Mouse (Mus musculus): Measurements from ENCODE around the gene Hist1h4c.
"Not testable (repeated sequence)": the region's sequence is repeated elsewhere in the genome, so short reads cannot be mapped to it uniquely, and the experiment has no call there.

Gene Hist1h4c

GRCm38 (mm10) chr13:23695514-23695913 is 2.7 kb downstream of the Hist1h4c start, which contains the start of gene Hist1h1t:
Hist1h1t (plus strand) TSS chr13:23695814.
- no peak for DNase-seq (ENCODE audit: low spot score)

- DNase-seq (ENCODE audit: low spot score), result no peak
Measured at GRCm38 (mm10) chr13:23694956-23695355, 3.3 kb downstream of the Hist1h4c start.

- DNase-seq (ENCODE audit: low spot score), result no peak
Measured at GRCm38 (mm10) chr13:23693856-23694440, 4.3 kb downstream of the Hist1h4c start.

- DNase-seq (ENCODE audit: low spot score), result no peak
Measured at GRCm38 (mm10) chr13:23689459-23689858, 8.8 kb downstream of the Hist1h4c start.

- DNase-seq (ENCODE audit: low spot score), result no peak
Measured at GRCm38 (mm10) chr13:23688956-23689355, 9.3 kb downstream of the Hist1h4c start.

- no peak for DNase-seq (ENCODE audit: low spot score)
Measured at GRCm38 (mm10) chr13:23687907-23688306, 10.3 kb downstream of the Hist1h4c start.

DNA sequence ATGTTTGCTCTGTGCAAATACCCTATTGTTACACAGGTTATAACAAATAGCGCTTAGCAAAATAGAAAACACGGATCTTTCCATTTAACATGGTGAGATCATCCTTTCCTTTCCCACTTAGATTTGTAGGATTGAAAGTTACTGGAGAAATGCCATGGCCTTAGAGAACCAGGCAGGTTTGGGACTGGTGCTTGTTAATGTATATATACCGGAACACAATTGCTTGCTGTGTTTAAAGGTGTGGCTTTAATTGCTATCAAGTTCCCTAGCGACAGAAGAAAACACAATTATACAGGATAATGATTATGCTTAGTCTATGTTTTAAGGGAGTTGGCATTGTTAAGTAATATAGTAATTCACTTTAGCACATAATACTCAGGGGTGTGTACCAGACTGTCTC is 11.1 kb downstream of the Hist1h4c start:
- DNase-seq (ENCODE audit: low spot score), result no peak

DNA sequence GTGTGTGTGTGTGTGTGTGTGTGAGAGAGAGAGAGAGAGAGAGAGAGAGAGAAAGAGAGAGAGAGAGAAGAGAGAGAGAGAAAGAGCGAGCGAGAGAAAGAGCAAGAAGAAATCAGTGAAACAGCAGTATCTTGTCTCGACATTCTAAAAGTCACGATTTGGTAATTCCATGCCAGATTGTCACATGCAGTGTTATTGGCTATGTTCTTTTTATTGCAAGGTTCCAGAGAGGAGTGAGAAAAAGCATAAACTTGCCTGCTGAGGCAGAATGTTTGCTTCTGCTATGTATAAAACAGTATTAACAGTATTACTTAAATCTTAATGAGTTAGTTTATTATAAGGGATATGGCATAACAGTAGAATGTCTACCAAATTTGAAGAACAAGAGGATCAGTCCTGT is 12.3 kb downstream of the Hist1h4c start:
- no peak for DNase-seq (ENCODE audit: low spot score)

DNA sequence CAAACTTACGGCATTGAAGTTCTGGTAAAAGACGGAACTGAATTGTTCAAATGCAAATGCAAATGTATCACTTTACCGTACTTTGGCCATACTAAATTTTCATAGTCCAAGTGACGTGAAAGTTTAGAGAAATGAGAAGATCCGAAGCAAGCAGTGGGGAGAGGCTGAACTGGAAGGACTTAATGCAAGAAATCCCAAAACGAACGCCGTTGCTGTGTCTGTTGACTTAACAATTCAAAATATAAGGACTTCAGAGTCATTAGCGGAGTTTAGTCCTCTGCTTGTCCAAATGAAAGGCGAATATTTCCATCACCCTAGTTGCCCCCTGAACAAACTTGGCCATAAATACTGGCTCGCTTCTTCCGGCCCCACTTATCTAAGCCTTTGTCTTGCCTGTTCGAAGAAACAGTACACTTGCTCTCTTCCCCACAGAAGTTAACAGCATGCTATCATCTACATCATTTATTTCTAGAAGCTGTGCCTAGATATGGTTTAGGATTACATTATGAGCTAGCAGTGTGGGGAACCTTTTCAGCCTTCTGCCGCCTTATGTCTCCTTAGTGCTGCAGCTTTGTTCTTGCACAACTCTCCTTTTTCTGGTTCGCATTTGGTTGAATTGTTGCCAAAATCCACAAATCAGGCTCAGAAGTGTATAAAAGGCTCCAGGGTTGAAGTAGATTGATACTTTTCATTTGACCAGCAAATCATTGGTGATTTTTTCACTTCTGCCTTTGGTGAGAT is 13.0 kb downstream of the Hist1h4c start:
- DNase-seq (ENCODE audit: low spot score), result no peak

DNA sequence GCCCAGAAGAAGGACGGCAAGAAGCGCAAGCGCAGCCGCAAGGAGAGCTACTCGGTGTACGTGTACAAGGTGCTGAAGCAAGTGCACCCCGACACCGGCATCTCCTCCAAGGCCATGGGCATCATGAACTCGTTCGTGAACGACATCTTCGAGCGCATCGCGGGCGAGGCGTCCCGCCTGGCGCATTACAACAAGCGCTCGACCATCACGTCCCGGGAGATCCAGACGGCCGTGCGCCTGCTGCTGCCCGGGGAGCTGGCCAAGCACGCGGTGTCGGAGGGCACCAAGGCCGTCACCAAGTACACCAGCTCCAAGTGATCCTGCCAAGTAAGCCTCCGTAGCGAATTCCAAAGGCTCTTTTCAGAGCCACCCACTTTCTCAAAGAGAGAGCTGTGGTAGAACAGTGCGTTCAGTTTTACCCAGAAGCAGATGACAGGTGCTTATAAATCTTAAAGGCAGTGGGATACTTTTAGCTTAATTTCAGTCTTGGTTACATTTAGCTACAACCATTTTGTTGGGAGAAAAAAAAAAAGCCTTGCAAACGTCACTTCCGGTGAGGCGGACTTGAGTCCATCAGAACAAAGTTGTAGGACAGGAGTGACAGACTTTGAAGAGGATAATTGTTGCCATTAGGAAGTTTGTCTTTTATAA is 13.8 kb downstream of the Hist1h4c start:
- DNase-seq (ENCODE audit: low spot score), result peak; percentile 76

- DNase-seq (ENCODE audit: low spot score), result peak; percentile 93
Measured at GRCm38 (mm10) chr13:23683755-23684281, 14.4 kb downstream of the Hist1h4c start, which contains the start of the genes Hist1h2ac and Hist1h2bc. Hist1h2ac (minus strand) TSS chr13:23683948. Hist1h2bc (plus strand) TSS chr13:23684199.

- not testable (repeated sequence) for DNase-seq (ENCODE audit: low spot score)
Measured at GRCm38 (mm10) chr13:23682947-23683754, 15.1 kb downstream of the Hist1h4c start.

DNA sequence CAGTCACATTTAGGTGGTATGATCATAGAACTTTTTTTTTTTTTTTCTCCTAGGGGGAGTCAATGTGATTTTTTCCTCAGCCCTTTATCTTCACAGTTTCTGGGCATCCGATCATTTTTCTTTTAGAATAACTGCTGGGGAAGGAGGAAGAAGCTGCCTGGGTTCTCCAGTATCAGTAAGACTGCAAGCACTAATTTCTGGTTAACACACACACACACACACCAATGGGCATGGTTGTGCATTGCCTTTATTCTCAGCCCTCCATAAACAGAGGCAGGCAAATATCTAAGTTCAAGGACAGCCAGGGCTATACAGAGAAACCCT is 15.7 kb downstream of the Hist1h4c start:
- no peak for DNase-seq (ENCODE audit: low spot score)

DNA sequence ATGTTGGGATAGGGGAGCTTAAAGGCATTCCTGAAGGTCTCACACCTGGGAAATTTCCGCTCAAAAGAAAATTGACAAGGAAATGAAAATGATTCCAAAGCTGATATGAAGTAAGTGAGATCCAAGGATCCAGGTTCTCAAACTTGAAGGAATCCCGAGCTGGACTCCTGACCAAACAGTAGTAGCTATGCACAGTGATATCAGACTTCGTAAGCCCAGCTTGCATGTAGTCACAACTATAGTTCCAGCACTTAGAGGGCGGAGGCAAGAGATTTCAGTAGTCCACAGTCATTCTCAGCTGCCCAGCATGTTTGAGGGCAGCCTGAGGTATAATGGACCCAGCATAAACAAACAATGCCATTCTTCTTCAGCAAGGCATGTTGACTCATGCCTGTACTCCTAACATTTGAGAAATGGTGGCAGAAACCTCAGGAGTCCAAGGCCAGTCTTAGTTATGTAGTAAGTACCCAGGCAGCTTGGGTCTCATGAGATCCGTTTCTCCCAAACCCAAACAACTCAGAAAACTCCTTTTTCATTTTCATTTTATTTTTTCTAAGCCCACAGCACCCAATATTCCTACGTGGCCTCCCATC is 16.2 kb downstream of the Hist1h4c start:
- DNase-seq (ENCODE audit: low spot score), result no peak

DNA sequence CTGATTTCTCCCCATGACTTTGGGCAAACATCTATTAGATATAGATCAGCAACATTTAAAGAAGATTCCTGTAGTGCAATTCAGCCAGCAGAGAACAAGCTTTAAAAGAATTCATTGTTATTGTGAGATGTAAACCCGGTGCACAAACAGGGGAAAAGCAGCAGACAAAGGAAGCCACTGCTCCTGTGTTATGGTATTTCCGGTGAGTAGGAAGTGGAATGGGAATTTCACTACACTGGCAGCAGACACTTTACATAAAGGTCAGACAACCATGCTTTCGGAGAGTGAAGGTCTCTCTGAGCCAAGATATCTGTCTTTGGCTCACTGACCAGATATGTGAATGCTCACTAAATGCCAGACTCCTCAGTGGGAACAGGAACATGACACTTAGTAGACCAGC is 35.7 kb downstream of the Hist1h4c start:
- no peak for DNase-seq (ENCODE audit: low spot score)

DNA sequence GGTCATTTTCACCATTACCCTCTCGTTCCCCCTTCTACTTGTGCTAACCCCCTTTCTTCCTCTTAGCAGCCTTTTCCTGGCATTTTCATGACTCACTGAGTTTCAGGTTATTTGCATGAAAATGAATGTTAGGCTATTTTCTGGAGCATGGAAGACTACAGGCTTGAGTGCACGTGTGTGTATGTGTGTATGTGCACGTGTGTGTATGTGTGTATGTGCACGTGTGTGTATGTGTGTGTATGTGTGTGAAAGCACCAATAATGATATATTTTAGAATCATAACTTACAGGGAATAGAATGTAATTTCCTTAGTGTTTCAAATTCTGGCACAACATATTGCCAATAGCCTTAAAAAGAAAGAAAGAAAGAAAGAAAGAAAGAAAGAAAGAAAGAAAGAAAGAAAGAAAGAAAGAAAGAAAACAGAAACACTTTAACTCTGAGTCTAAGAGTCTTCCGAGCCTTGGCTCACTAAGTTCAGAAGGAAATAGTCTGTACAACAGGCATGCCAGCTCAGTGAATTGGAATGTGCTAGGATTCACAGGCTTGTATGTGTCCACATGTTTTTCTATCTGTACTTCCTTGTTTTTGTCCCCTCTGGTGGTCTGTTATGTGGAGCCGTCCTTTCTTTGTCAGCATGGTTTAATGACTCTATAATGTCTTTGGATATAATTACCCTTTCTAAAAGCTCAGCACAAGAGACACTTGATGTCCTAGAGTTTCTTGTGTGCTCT is 38.5 kb downstream of the Hist1h4c start:
- no peak for DNase-seq (ENCODE audit: low spot score)
